Mouse (Mus musculus) MEL (cell line): ENCODE data around the gene Tmbim1.

Source experiments
- CTCF ChIP-seq, 3 experiments: IDR thresholded peaks in 2 of 3; conservative IDR thresholded peaks in 1 of 3; 2 replicates each; pipeline ENCODE4 v1.5.1; 2011 to 2012; ENCODE audit warnings: low read length in 3 of 3, low read depth in 2 of 3, mild to moderate bottlenecking in 2 of 3, improper control_type of control experiment in 1 of 3, inconsistent platforms in 1 of 3, mixed read lengths in 1 of 3, moderate library complexity in 1 of 3; ENCODE audit not compliant: control insufficient read depth in 1 of 3, insufficient read depth in 1 of 3, poor library complexity in 1 of 3, severe bottlenecking in 1 of 3
- EP300 ChIP-seq, 2 experiments: IDR thresholded peaks; 2 replicates each; pipeline ENCODE4 v1.6.1; 2011; ENCODE audit warnings: improper control_type of control experiment in 2 of 2, low read length in 2 of 2, low read depth in 1 of 2, mild to moderate bottlenecking in 1 of 2
- MAZ ChIP-seq: IDR thresholded peaks from 2 replicates; pipeline ENCODE4 v1.6.1; 2012; ENCODE audit warnings: low read depth, mild to moderate bottlenecking, inconsistent platforms, low read length, improper control_type of control experiment
- MXI1 ChIP-seq: IDR thresholded peaks from 2 replicates; pipeline ENCODE4 v1.6.1; 2011; ENCODE audit warnings: mild to moderate bottlenecking, low read depth, low read length, improper control_type of control experiment
- POLR2A ChIP-seq, 2 experiments: IDR thresholded peaks; 2 replicates each; pipeline ENCODE4 v1.6.1; 2011 to 2012; ENCODE audit warnings: low read length in 2 of 2, mild to moderate bottlenecking in 2 of 2, control low read depth in 1 of 2, improper control_type of control experiment in 1 of 2, low read depth in 1 of 2, moderate library complexity in 1 of 2; ENCODE audit not compliant: control insufficient read depth in 1 of 2, insufficient read depth in 1 of 2, poor library complexity in 1 of 2
- POLR2AphosphoS5 ChIP-seq: IDR thresholded peaks from 2 replicates; pipeline ENCODE4 v1.6.1; 2012; ENCODE audit warnings: low read depth, borderline replicate concordance, mild to moderate bottlenecking, inconsistent platforms, low read length, moderate library complexity, mixed read lengths
- TCF12 ChIP-seq: IDR thresholded peaks from 2 replicates; pipeline ENCODE4 v1.6.1; 2014; ENCODE audit warnings: low read depth, mild to moderate bottlenecking, inconsistent platforms, low read length, improper control_type of control experiment, moderate library complexity
- ZMIZ1 ChIP-seq: IDR thresholded peaks from 2 replicates; pipeline ENCODE4 v1.6.1; 2012; ENCODE audit warnings: low read depth, mild to moderate bottlenecking, inconsistent platforms, low read length, improper control_type of control experiment, moderate library complexity
- ZNF384 ChIP-seq: IDR thresholded peaks from 2 replicates; pipeline ENCODE4 v1.6.1; 2012; ENCODE audit warnings: low read depth, mild to moderate bottlenecking, inconsistent platforms, low read length, improper control_type of control experiment

DNA sequence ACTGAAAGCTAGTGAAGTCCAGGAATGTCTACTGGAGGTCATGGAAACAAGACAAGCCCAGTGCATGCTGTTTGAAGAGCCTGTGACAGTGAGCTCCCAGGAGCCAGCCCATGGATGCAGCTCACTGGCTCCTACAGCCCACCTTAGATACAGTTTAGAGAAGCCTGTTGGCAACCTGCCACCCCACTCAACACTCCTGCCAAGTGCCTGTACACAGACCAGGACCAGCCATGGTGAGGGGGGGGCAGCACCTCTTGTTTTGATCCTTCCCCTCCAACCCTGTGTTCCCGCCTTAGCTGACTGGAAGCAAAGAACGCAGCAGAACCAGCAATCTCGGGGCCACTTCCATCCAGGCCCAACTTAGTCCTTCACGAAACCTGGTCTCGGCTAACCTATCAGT lies 15.3 kb downstream of the Tmbim1 start:
- TF ChIP-seq POLR2A (IDR thresholded peaks at IDR 0.05; ENCODE audit: control insufficient read depth in 1 of 2, insufficient read depth in 1 of 2, low read depth in 1 of 2, low read length in 2 of 2, poor library complexity in 1 of 2) = no peak
- TF ChIP-seq CTCF (IDR thresholded peaks at IDR 0.05 in 2 of 3, conservative IDR thresholded peaks at IDR 0.05 in 1 of 3; ENCODE audit: control insufficient read depth in 1 of 3, insufficient read depth in 1 of 3, low read depth in 2 of 3, low read length in 3 of 3, poor library complexity in 1 of 3, severe bottlenecking in 1 of 3) = no peak
- TF ChIP-seq POLR2AphosphoS5 = no peak
- TF ChIP-seq ZMIZ1 = no peak
- TF ChIP-seq MAZ = no peak
- no peak for TF ChIP-seq ZNF384
- no peak for TF ChIP-seq EP300 (IDR thresholded peaks at IDR 0.05; ENCODE audit: low read depth in 1 of 2, low read length in 2 of 2)
- TF ChIP-seq MXI1 = no peak
- no peak for TF ChIP-seq TCF12
